Mouse (Mus musculus): Measurements from ENCODE around the gene Mrpl44.

DNA sequence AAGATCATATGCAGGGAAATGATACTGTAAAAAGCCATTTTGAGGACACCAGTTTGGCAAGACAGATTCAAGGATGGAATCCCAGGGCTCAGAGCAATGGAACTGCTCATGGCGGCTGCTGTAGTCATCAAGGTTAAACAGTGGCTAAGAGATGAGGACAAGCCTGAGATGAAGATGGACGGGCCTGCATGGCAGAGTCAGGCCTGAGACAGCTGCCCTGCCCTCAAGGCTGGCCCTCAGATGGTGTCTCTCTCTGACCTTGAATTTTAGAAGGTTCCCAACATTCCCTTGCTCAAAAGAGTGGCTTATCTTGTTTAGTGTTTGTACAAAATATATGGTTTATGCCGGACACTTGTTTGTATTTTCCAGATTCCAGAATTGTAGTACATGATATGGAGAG is 22.4 kb upstream of the Mrpl44 start:
- TF ChIP-seq EP300 (IDR thresholded peaks at IDR 0.05; ENCODE audit: low read depth): no peak
- no peak for TF ChIP-seq CTCF (IDR thresholded peaks at IDR 0.05; ENCODE audit: low read depth)

Measured in liver, postnatal 0 days (tissue).